Mouse (Mus musculus) cerebellum, adult 18-20 months (tissue): Measurements from ENCODE around the gene Pou6f2.
A peak's percentile ranks its signal among the peaks of the same experiment; 100 is the strongest.

Source experiments
- DNase-seq, 2 experiments: peaks; one replicate each; pipeline ENCODE4 v3.0.0; 2021

Gene Pou6f2

DNA sequence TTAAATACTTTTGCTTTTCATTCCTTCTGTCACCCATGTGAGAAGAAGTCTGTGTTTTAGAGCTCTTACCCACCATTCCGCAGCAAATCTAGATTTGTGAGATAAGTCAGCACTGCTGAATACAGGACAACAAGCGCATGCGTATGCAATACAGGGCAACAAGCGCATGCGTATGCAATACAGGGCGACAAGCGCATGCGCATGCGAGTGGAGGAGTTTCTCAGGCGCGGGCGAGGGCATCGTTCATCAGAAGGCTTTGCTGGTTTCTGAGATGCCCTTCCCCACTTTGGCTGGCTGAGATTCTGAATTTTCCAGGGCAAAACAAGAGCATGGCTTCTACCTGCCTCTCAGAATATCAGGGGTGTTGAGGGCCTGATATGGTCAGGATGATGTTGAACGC, 186.2 kb downstream of the Pou6f2 start:
- DNase-seq: no peak

DNA sequence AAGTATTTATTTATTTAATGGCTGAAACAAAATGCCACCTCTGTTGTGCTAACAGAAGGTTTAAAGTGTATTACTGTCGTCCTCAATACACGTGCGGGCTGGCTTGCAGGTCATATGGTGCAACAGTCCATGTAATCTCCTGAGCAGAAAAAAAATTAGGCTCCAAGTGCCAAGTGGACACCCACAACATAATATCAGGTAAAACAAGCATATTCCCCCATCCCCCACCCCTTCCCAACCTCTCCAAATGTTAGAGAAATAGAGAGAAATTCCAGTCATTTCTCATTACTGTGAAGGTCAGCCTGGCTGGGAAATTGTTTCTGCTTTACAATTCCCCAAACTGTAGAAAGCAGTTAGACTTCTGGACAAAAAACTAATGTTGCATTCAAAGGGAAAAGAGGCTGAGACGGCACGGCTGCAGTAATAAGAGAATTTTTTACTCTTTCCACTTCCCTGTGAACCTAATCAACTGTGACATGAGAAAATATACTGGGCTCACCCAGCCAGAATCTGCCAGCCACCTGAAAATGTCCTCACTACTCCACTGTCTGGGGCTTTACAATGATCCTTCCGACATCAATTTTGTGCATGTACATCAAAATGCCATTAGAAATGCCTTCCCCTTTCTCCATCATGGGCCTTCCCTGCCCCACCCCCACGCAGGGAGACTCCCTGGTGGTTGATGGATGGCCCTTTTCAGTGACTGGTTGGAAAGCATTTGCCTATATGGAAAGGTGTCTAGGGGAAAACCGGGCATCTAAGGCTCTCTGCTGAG, 192.8 kb downstream of the Pou6f2 start:
- DNase-seq: no peak

- DNase-seq: no peak
These were observed 223.5 kb downstream of the Pou6f2 start for GRCm38 (mm10) chr13:18174003-18174402.

GRCm38 (mm10) chr13:18173021-18173420, 224.5 kb downstream of the Pou6f2 start:
- no peak for DNase-seq

DNA sequence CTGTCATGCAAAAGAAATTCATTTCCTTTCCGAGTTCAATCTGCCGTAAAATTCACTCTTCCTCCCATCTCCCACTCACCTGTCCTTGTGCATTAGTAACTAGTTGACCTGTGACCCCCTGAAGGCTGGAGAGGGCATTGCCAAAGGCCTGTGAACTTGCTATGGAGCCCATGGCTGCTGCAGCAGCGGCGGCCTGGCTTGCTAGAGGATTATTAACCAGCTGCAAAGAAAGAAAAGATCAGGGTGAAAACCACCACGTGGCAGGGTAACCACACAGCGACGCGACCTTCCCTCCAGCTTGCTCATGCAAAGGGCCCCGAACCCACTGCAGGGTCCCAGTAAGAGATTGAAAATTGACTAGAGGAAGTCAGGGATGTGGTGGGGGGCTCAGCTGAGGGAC, 225.2 kb downstream of the Pou6f2 start:
- no peak for DNase-seq

DNA sequence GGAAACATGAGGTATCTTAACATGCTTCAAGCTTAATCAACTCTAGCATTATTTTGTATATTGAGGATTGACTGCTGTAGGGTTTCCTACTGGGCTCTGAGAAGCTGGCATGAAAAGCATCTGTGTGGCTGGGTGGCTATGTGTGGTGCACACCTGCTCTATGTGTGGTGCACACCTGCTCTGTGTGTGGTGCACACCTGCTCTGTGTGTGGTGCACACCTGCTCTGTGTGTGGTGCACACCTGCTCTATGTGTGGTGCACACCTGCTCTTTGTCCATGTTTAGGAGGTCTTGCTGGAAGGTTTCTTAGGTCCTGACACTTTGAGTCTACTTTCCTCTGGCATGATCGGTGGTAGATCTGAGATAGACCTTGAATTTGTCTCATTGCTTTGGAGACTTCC, 233.3 kb downstream of the Pou6f2 start:
- DNase-seq: no peak

DNA sequence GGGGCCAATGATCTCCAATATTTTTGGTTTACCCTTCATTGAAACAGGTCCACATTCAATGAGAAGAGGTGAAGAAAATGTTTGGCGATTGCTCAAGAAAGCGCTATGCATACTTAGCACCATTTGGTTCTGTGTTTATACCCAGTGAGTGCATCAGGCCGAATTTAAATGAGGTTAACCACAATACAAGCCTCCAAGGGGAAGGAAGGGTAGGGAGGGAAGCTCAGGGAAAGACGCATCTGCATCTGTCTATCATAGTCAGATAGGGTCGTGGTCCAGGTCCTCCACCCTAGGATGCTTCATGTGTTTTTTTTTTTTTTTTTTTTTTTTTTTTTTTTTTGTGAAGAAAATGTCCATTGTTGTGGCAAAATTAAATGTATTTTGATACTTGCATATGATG, 236.9 kb downstream of the Pou6f2 start:
- DNase-seq: no peak

DNA sequence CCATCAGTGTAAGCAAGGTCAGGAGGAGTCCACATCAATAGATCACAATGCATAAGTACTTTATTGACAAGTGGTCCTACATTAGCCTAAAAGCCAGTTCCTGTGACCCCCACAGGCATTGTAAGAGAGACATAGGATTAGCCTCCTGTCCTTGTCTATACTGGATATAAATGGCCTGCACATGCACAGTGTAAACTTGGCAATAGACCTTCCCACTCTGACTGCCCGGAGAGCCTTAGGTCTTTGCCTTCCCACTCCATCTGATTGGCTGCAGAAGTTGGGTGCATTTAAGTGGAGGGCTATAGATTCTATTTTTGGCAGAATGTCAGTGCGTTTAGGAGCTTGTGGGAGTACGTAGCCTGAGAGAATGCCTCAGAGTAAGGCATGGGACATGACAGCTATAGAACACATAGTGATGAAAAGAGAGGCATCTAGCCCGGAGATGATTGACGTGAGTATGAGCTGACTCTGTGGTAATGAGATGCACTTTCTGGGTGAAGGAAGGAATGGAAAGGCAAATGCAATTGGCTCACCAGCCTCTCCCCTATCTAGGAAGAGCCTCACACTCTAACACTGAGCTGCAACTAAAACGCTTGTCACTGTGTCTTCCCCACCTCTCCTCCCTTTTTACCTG, 243.4 kb downstream of the Pou6f2 start:
- no peak for DNase-seq

GRCm38 (mm10) chr13:18133646-18134045, 263.8 kb downstream of the Pou6f2 start:
- no peak for DNase-seq

DNA sequence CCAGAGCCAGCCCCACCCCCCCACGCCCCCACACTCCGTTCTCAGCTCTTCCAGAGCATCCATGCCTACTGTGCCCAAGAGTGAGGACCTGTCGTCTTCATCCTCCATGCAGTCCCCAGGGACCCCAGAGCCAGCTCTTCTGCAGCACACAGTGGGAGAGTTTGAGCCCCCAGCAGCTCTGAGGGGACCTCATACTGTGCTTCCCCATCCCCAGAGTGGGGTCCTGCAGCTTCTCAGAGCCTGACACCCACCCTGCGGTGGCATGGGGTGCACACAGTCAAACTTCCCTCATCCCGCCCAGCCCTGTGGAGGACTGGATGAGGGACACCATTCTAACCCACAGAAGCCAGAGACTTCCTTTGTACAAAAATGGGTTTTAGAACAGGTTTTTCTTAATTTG, 264.3 kb downstream of the Pou6f2 start:
- DNase-seq: no peak

DNA sequence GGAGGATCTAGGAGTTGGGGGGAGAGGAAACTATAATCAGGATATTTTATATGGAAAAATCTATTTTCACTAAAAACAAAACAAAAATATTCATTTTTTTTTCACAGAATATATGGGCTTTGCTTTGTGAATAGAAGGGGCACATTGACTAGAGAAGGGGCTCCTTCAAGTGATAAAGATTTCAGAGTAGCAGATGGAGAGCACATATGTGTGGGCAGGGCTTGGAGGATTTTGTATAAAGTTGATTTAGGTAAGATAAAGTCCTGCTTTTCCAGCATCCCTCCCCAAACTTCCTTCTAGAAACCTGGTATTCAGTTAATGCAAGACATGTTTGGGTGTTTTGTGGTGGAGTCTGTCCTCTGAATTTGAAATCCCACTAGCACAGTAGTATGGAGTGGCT, 266.2 kb downstream of the Pou6f2 start:
- no peak for DNase-seq

GRCm38 (mm10) chr13:18129697-18130096, 267.8 kb downstream of the Pou6f2 start:
- no peak for DNase-seq

- no peak for DNase-seq
These were observed 268.7 kb downstream of the Pou6f2 start for GRCm38 (mm10) chr13:18128826-18129225.

GRCm38 (mm10) chr13:18128053-18128452, 269.4 kb downstream of the Pou6f2 start:
- no peak for DNase-seq

- no peak for DNase-seq
These were observed 271.4 kb downstream of the Pou6f2 start for GRCm38 (mm10) chr13:18126111-18126510.

DNA sequence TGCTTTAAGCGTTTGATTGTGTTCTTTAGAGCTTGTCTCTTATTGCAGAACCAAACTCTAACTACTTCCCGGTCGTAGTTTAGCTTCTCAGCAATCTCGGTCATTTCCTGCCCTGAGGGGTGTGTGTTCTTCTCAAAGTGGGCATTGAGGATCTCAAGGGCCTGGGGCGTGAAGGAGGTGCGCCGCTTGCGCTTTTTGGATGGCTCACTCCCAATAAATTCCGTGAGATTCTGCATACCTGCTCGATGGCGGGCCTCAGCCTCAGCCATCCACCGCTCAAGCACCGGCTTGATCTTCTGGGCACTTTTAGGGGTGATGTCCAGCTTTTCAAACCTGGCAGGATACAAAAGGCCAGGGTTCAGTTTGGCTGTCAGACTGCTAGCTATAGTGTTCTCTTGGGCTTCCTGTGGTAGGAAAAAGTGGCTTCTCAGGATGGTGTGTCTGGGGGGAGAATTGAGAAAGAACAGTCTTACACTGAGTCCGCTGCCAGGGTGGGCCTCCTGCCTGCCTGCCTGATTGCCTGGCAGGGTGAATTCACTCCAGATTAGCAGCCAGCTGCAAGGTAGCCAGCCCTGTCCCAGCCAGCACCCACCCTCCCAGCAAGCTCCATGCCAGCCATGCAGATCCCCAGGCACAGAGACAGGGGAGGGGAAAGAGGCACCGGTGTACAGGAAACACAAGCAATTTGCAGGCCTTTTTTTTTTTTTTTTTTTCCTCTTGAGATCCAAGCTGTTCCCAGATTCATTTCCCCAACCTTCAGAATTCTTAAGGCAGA, 272.1 kb downstream of the Pou6f2 start:
- no peak for DNase-seq

GRCm38 (mm10) chr13:18124368-18124767, 273.1 kb downstream of the Pou6f2 start:
- peak; percentile 28 to 30 for DNase-seq

DNA sequence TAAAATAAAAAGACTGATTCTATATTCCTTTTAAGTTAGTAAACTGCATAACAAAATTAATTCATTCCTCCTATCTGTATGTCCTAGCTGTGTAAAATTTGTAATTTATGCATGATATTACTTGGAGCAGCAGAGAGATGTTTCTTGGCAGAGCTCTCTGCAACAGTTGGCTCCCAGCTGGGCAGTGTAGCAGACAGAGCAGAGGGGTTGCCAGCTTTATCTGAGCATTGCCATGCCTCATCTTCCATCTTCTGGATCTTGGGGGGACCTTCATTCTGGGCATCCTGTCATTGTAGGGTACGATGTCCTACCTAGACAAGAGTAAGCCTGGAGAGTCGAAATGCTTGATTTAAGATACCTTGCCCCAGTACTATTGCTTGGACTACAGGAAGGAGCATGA, 277.1 kb downstream of the Pou6f2 start:
- no peak for DNase-seq

- DNase-seq: no peak
These were observed 315.9 kb downstream of the Pou6f2 start for GRCm38 (mm10) chr13:18081443-18082119.
